Mouse (Mus musculus): ENCODE measurements at regions not wholly inside any gene's neighbourhood (a gene's known extent, or its start where the extent isn't known, plus 50 kb on each side); places are given as distances from the start of the nearest gene placed in this dataset.

DNA sequence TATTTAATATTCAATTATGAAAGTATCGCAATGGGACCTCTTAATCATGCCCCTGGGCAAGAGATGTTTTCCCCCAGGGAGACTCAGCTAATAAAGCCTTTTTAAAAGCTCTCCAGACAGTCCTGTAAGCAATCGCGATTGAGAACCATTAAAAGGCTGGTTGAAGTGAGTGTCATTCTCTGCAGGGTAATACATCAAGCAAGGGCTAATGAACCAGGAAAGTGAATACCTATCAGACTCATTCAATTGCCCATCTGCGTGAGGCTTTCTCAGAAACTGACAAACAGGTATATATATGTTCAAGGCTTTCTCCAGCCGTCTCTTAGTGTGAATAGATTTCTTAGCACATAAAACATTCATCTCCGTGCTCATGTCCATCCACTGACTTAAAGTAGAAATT, 286.8 kb upstream of the Xrcc4 start:
- DNase-seq (ENCODE audit: low spot score in 2 of 2): no peak

DNA sequence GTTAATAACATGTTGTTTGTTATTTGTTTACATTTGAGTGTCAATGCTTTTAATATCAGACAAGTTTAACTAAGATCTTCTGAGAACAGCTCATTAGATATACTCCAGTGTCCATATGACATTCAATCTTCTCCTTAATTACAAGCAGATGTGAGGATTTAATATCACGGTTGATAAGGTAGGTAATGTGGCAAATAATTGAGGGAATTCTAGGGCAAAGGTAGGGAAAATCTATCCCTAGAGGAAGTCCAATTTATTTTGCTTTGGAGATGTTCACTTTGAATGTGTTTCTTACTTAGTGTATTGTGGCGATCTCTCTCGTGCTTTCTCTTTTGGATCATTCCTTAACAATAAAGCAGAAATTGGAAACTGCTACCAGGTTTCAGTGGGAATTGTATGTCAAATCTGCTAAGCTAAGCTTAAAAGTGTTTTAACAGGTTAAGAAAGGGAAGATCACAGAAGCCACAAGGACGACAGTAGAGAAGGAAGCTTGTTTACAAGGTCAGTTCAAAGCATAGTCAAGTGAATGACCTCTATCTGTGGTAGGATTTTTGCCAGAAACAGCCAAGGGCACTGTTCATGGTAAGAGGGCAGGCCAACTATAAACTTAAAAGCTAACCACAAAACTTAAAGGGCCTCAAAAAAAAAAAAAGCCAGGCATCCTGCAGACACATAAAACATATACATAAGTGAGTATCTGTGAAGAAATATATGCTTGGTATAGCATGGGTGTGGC, 282.2 kb upstream of the Xrcc4 start:
- no peak for DNase-seq (ENCODE audit: low spot score in 2 of 2)

DNA sequence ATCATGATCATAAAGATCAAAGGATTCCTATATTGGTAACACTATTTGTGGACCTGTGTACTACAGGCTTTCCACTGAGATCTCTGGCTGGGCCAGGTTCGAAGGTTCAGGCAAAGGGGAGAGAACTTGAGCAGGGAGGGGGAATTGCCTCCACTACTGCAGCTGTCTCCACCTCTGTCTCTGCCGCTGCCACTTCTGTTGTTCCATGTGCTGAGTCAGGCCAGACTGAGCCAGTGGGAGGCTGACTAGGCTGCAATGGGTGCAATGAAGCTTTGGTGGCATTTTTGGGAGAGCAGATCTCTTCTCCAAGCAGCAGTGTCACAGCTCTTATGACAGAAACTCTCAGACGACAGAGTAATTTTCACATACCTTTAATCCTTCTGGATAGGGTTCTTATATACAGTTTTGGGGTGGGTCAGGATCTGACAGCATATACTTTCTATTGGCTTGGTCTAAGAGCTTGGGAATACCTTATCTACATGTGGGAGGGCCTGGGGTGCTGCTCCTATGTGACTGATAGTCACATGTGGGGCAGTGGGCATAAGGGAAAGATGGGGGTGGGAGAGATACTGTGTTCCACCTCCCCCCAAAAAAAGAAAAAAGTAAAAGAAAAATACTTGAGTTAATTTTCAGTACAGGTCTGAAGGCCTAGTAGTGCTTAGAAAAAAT, 281.5 kb upstream of the Xrcc4 start:
- DNase-seq (ENCODE audit: low spot score in 2 of 2): no peak

DNA sequence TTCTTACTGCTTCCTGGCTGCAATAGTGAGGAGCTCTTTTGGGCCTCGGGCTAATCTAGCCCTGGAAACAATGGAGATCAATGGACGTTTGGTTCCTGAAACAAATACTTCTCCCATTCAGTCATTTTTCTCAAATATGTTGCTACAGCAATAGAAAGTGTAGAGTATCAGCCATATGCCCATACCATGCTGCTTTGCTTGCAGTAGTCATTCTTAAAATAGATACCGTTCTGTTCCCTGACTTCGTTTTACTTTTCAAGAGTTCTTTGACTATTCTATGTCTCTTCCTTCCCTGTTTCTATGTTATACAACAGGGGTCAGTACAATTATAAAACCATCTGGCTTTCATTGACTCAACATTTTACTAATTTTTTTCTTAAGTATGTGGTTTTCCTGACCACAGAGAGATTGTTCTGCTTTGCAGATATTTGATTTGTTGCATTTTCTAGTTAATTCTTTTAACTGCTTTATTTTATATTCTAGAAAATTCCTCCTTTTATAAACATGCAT, 275.2 kb upstream of the Xrcc4 start:
- no peak for DNase-seq (ENCODE audit: low spot score in 2 of 2)

DNA sequence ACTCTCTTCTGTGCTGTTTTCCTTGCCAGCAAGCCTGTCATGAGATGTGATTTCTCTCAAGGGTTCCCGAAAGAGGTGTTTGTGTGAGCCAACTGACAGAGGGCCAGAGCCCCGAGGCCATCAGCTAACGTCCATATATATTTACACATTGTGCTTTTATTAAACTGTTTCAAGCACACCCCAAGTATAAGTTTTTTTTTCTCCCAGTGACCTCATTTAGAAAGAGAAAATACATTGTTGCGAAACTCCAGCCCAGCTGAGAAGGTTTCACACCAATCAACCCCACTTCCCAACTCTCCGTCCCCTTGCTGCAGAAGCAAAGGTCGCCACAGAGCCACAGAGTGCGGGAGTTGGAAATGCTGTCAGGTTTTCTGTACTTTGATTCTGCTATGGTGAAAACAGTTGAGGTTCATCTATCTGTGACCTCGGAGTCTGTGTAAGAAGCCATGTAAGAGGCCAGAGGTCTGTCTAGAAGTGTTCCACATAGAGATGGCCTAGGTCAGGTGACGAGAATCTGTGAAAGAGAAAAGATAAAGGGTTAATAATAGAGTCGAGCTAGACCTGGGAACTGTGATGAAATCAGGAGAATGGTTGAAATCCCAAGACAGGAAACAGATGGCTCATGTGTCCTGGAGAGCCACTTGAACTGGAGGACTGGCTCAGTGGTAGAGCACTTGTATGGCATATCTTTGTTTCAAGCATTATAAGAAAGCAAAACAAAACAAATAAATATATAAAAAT, 270.6 kb upstream of the Xrcc4 start:
- no peak for DNase-seq (ENCODE audit: low spot score in 2 of 2)

DNA sequence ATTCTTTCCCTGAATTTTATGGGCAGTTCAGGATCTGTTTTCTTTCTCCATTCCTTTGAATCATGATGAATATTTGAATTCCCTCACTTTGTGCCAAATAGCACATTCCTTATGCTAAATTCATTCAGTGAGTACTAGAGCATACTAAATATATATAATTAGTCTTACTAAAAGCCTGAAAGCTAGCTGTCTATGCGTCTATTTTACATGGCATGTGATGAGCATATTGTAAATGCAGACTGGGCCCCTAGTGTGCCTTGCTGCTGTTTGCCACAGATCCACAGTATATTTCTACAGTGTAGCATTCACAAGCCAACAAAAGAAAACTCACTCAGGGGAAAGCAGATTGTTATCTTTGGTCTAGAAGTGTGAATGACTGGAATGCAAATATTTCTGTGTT, 268.7 kb upstream of the Xrcc4 start:
- peak in 1 of 2 experiments; percentile 34 for DNase-seq (ENCODE audit: low spot score in 2 of 2)

DNA sequence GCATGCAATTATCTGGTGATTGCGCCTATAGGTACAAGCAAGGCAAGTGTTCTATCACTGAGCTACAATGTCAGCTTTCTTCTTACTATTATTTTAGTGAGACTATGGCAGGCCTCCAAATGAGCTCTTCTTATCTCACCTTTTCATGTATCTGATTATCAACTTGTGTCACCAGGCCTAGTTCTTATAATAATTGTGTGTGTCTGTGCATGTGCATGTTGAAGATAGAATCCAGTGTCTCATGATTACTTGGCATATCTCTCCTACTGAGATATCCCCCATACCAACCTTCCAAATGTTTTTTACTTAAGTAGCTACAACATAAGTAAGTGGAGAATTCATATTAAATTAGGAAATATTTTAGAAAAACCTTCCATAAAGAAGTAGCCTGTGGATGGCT, 266.2 kb upstream of the Xrcc4 start:
- DNase-seq (ENCODE audit: low spot score in 2 of 2): no peak

DNA sequence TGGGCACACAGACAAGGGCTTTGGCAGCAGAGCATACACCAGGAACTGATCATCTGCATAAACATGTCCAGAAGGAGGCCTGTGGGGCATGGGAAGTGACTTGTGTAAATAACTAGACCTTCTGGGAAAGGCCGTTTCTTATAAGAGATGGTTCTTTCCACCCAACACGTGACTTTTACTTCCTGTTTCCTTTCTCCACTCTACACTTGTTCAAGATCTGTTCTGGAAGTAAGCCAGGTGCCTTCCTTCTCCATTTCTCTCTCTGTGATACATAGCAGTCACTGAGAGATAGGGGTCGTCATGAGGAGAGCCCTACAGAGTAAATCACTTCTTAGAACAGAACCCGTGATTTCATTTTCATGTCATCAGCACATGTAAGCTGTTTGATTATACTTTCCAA, 253.4 kb upstream of the Xrcc4 start:
- no peak for DNase-seq (ENCODE audit: low spot score in 2 of 2)

DNA sequence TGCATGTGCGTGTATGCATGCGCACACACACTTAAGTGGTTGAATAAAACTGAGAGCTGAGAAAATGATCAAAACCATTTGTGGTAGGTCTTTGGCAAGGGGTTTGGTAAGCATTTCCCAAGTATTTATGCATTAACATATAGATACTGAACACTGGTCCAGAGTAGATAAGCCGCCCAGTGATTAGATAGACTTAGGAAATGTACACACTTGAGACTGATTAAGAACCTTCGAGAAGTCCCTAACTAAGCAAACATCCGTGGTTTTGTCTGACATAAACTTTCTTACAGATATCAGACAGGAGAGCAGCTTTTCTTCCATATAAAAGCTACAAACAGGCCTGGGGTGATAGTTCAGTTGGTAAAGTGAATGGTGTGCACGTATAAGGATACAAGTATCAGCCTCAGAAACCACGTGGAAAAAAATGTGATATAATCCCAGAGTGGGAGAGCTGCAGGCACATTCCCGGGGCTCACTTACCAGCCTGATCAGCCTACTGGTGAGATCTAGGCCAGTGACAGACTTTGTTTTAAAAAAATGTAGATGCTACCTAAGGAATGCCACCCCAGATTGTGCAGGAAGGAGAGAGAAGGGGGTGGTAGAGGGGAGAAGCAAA, 252.3 kb upstream of the Xrcc4 start:
- DNase-seq (ENCODE audit: low spot score in 2 of 2): no peak

DNA sequence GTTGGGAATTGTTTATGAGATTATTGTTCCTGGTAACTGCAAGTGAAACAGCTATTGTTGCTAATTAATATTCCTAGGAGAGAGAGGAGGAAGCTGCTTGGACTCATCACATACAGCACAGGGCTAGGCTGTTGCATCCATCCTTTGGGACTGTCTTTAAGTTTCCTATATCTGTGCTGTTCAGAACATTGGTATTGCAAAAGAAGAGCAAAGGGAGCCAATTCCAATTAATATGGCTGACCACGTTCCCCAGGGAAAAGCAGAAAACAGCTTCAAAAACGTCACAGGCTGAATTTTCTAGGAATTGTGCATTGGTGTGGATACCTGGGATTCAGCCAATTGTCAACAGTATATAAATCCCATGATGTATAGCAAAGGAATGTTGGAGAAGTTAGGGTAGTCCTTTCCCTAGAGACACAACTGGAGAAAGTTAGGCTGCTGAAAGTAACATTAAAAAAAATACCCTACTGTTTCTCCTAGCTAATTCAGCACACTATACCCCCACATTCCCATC, 251.3 kb upstream of the Xrcc4 start:
- no peak for DNase-seq (ENCODE audit: low spot score in 2 of 2)

DNA sequence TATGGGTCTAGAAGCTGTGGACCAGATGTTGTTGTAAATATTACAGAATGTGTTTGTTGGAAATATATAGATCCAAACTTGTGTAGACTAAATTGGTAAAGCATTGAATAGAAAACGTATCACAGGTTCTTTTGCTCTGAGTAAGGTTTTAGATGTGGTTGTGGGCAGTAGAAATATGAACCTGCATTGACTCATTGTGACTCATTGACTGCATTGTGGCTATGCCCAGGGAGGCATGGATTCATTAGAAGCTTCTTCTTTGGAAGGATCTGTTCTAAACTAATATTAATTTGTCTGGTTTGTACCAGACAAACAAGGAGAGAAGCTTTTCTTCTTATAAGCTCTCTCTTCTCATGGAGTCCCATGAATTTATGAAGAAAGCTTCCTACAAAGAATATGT, 248.2 kb upstream of the Xrcc4 start:
- no peak for DNase-seq (ENCODE audit: low spot score in 2 of 2)

DNA sequence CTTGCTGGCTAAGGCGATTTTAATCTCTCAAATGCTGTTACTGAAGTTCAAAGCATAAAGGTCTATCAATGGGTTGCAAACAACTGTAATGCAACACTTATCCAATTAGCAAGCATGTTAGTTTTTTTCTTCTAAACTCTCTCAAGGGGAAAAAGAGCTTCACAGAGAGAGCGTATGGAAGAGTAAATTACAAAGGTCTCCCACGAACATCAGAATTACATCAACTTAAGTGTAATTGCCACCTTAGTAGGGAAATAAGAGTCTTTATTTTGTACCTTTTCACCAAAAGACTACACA, 246.3 kb upstream of the Xrcc4 start:
- DNase-seq (ENCODE audit: low spot score in 2 of 2): no peak

DNA sequence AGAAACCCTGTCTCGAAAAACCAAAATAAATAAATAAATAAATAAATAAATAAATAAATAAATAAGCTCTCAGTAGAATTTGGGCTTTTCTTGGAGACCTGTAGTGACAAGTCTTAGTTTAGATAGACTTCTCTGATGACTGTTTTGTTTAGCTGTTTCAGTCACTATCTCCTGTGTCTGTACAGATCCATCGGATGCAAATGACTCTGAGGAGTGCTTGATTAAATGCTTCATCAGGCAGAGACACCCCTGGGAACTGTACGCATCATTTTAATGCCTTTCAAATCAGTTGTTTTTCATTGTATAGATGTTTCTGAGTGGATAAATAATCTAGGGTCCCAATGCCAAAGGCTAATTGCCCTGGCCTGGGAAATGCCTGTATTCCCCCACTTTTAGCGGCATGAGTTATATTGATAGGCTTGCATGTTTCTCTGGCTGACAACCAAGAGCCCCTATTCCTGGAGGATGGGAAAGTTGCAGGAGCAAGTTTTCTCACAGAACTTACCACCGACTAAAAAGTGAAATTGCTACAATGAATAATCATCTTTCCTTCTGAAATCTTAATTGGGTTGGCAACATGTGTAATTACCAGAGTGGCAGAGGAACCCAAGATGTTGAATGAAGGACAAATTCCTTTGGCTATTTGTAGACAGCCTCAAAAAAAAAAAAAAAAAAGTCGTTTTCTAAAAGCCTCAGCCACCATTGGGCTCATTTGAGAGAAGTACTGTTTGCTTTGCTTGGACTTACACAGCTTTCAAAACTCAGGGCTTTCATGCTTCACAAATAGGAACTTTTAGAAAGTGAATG, 245.7 kb upstream of the Xrcc4 start:
- no peak for DNase-seq (ENCODE audit: low spot score in 2 of 2)

DNA sequence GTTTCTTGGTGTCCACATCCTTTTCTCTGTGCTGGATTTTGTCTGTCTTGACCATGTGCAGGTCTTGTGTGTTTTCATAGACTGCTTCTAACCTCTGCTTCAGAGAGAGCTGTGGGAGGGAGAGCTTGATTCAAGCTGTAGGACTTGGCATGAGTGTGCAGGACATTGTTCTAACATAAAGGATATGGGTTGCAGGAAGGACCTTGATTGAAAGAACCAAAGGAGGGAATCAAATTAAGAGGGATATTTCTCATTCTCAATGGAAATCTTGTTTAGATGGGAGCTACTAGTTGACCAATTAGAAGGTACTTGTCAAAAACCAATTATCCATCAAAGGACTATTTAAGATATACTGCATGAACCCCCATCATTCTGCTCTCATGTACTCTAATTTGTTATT, 244.9 kb upstream of the Xrcc4 start:
- DNase-seq (ENCODE audit: low spot score in 2 of 2): no peak

DNA sequence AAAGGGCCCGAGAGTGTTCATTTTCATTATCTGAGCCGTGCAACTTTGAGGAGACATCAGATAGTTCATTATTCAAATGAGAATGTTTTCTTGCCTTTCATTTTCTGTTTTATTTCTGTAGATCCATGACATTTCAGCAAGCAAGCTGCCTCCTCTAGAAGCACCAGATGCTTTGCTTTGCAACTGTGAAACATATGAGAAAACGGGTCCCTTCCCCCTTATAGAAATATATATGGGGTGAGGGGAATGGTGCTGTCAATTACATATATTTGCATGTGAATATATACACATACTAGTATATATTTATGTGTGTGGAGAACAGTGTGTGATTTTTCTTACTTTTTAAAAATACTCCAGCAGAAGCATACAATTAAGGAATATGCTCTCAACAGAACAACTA, 235.8 kb upstream of the Xrcc4 start:
- peak in 1 of 2 experiments; percentile 44 for DNase-seq (ENCODE audit: low spot score in 2 of 2)

DNA sequence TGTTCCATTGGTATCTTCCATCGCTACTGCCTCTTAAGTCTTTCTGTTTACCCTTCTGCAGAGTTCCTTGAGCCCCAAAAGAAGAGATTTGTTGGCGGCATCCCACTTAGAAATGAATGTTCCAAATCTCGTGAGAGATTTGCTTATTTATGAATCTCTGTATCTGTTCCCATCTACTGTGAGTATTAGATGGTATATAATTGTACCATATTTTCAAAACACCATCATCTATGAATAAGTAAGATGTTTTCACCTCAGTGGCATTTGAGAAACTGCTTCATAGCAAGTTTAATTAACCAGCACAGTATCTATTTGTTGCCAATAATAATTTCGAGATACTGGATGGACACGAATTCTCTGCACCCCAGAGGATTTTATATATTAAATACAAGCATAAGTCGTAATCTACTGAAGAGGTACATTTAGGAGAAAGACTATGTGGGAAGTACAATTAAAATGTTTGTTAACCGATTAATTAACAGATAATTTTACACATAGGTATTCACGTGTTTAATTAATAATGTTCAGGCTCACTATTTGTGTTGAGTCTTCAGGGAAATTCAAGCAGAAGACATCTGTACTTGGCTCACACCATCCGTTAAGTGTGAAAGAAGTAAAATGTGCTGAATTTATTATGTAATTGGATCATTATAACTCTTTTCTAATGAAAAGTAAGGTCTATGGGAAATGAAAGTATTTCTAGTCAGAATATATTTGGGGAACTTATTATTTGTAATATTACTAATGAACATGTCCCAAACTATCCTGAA, 224.0 kb upstream of the Xrcc4 start:
- no peak for DNase-seq (ENCODE audit: low spot score in 2 of 2)

DNA sequence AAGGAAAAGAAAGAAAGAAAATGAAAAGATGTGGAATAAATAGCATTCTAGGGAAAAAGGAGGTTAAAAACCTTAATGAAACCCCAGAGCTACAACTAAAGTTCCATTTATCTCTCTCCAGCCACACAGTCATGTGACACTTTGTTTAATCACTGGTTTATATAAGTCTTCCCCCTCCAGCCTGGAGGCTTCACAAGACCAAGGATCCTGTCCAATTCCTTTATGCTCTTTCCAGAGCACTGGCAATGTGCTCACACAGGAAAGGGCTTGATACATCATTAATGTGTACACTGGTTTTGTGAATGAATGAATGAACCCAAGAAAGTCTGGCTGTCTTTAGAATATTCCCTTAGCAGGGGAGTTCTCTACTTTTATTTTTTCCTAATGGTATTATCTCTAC, 221.1 kb upstream of the Xrcc4 start:
- DNase-seq (ENCODE audit: low spot score in 2 of 2): no peak

DNA sequence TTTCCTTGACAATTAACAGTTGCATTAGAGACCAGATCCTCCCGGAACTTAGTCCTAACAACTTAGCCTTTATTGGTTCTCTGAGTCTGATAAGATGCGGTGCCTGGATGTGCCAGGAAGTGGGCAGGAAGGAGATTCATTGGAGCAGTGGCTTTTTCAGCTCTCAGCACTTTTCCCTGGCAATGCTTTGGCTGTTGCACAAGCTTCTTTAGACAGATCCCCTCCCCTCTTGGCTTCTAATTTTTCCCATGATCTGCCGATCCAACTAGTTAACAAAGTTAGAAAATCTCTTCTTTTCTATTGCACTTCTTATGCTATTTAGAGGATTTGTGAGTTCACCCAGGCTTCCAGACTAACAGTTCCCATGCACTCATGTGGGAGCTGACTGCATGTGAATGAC, 211.1 kb upstream of the Xrcc4 start:
- no peak for DNase-seq (ENCODE audit: low spot score in 2 of 2)

DNA sequence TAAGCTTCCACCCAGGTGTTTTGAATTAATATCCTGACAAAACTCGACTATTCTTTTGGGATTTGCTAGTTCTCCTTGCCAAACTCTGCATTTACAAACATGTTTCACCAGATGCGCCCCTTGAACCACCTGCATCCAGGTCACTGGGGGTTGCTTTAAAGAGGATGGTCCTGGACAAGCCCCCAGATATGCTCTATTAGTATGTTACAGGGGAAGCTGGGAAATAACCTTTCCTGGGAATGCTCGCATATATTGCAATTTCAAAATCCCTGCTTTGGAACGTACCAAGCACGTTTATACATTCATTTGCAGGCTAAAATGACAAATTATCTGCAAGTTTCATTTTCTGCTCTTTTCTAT, 205.2 kb upstream of the Xrcc4 start:
- DNase-seq (ENCODE audit: low spot score in 2 of 2): no peak

DNA sequence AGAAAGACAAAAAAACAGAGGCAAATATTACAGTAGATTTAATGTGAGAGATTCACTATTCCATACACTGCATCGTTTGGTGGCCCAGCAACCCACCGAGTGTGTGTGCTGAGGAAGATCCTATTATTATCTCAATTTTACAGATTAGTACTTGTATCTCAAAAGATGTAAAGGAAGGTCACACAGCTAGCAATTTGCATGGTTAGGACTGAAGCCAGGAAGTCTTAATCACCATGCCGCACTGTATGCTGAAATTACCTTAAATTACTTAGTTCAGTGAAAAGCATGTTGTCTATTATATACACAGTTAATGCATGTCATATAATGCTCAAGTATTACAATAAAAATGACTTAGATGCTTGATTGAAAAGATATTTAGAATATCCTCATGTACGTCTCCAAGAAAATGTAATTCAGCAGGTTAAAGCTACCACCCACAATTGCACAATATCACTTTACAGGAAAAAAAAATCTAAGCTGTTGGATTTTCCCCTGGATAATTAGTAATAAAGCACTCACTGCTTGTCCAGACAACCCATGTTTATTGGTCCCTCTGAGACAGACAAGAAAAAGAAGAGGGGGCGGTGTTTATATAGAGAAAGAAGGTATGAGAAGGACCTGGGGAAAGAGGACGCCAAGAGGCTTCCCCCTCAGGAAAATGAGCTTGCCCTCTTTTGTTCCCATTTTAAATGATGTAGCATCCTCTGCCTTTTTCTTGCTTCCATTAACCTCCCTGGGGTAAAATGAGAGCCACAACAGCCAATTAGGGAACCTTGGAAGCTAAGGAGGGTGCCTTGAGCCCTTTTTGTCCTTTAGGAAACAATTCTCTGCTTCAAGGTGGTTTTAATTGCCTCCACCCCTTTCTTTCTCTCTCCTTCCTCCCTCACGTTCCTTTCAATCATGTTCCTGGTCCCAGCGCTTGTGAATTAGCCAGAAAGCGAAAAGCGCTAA, 204.6 kb upstream of the Xrcc4 start:
- no peak for DNase-seq (ENCODE audit: low spot score in 2 of 2)

All from right cerebral cortex, postnatal 10 days (tissue).